Mouse (Mus musculus) neural tube, embryonic 11.5 days (tissue): Measurements from ENCODE around the gene Mindy1. TPM values are rescaled to one million over a fixed set of nuclear protein-coding genes. Genes with fewer than 3 reads are reported as not detected.

Experiments used
- ATAC-seq: fragments of 200-750 bp; cut with Nextera tagmentation; 2 replicates; pipeline ENCODE4 v1.8.0; 2017; ENCODE audit warnings: moderate number of reproducible peaks, mild to moderate bottlenecking, moderate TSS enrichment, moderate library complexity; ENCODE audit not compliant: insufficient read depth, low FRiP score, low TSS enrichment
- DNase-seq: peaks from one replicate; pipeline ENCODE4 v3.0.0-alpha.2; 2015; ENCODE audit warnings: low spot score
- H3K27ac ChIP-seq: fragments of 300-500 bp; sonication (generic); 2 replicates; pipeline ENCODE4 v1.5.1; 2014; ENCODE audit warnings: low read depth, mild to moderate bottlenecking, low read length
- H3K27me3 ChIP-seq: fragments of 300-500 bp; sonication (generic); 2 replicates; pipeline ENCODE4 v1.6.1; 2014; ENCODE audit warnings: mild to moderate bottlenecking, low read length, mixed read lengths; ENCODE audit not compliant: control insufficient read depth, insufficient read depth
- H3K36me3 ChIP-seq: fragments of 300-500 bp; sonication (generic); 2 replicates; pipeline ENCODE4 v1.6.1; 2014; ENCODE audit warnings: mild to moderate bottlenecking, low read length, moderate library complexity, mixed read lengths; ENCODE audit not compliant: control insufficient read depth, insufficient read depth
- H3K4me1 ChIP-seq: fragments of 300-500 bp; sonication (generic); 2 replicates; pipeline ENCODE4 v1.6.1; 2014; ENCODE audit warnings: low read length, mixed read lengths; ENCODE audit not compliant: control insufficient read depth, insufficient read depth
- H3K4me2 ChIP-seq: fragments of 300-500 bp; sonication (generic); 2 replicates; pipeline ENCODE4 v1.6.1; 2014; ENCODE audit warnings: low read depth, mild to moderate bottlenecking, moderate library complexity
- H3K4me3 ChIP-seq: fragments of 300-500 bp; sonication (generic); 2 replicates; pipeline ENCODE4 v1.5.1; 2014; ENCODE audit warnings: low read depth, low read length
- H3K9ac ChIP-seq: fragments of 300-500 bp; sonication (generic); 2 replicates; pipeline ENCODE4 v1.6.1; 2014; ENCODE audit warnings: mild to moderate bottlenecking, low read length
- H3K9me3 ChIP-seq: fragments of 300-500 bp; sonication (generic); 2 replicates; pipeline ENCODE4 v1.6.1; 2016; ENCODE audit warnings: low read length; ENCODE audit not compliant: control insufficient read depth
- WGBS: fragments of 180-500 bp; shearing (Covaris S2); extraction: QIAGEN DNeasy Blood & Tissue Kit; methylation state at CpG from one replicate; pipeline ENCODE4 v1.1.7; 2014; 5-methylcytosine and 5-hydroxymethylcytosine counted together
- polyA plus RNA-seq: library from polyadenylated mRNA; unstranded; fragments of >200 nt; fragmentation: Nextera tagmentation; extraction: Ambion mirVana; gene quantifications from 2 replicates; pipeline ENCODE4 v1.2.1, GENCODE M21; 2014

The Mindy1 gene
- polyA plus RNA-seq, 1 experiment from 2014 or later: 48.1 TPM

GRCm38 (mm10) chr3:95285390-95285789 lies 4.2 kb downstream of the Mindy1 start:
- H3K36me3 ChIP-seq: peaks cover 2% of the 10 kb centered on the region; the same call in 1 of the 2 replicates
- H3K9me3 ChIP-seq: no peaks in the 10 kb centered on the region
- H3K4me1 ChIP-seq: 0 out of 2 replicates have a peak, but pooled peaks cover 5% of the 10 kb centered on the region
- ATAC-seq: no peak
- no peak for DNase-seq
- no peak overlapping the region for H3K9ac ChIP-seq
- H3K4me3 ChIP-seq: no peak overlapping the region
- no peak overlapping the region for H3K4me2 ChIP-seq
- WGBS: 92% methylated on average over 5 of the region's 5 CpGs
- H3K27ac ChIP-seq: no peak overlapping the region
- no peaks in the 10 kb centered on the region for H3K27me3 ChIP-seq

- ATAC-seq (no peak), DNase-seq (no peak)
- Histone ChIP-seq H3K4me3 (no peak overlapping the region), H3K27ac (no peak overlapping the region), H3K36me3 (peaks cover 2% of the 10 kb centered on the region; the same call in 1 of the 2 replicates), H3K4me2 (no peak overlapping the region), H3K9me3 (no peaks in the 10 kb centered on the region), H3K4me1 (0 out of 2 replicates have a peak, but pooled peaks cover 5% of the 10 kb centered on the region), H3K27me3 (no peaks in the 10 kb centered on the region), H3K9ac (no peak overlapping the region)
- 78% methylated on average over 5 of the region's 5 CpGs for WGBS
Measured at GRCm38 (mm10) chr3:95286011-95286410, 4.9 kb downstream of the Mindy1 start.

GRCm38 (mm10) chr3:95286510-95286909 lies 5.4 kb downstream of the Mindy1 start:
- Histone ChIP-seq H3K9ac (no peak overlapping the region), H3K9me3 (no peaks in the 10 kb centered on the region), H3K4me1 (0 out of 2 replicates have a peak, but pooled peaks cover 5% of the 10 kb centered on the region), H3K4me2 (no peak overlapping the region), H3K27ac (no peak overlapping the region), H3K36me3 (peaks cover 2% of the 10 kb centered on the region; the same call in 1 of the 2 replicates), H3K27me3 (no peaks in the 10 kb centered on the region), H3K4me3 (no peak overlapping the region)
- ATAC-seq: no peak
- WGBS: 92% methylated on average over 7 of the region's 7 CpGs
- no peak for DNase-seq

GRCm38 (mm10) chr3:95287541-95287940 lies 6.4 kb downstream of the Mindy1 start:
- H3K4me1 ChIP-seq: 0 out of 2 replicates have a peak, but pooled peaks cover 5% of the 10 kb centered on the region
- H3K4me2 ChIP-seq: no peak overlapping the region
- no peak overlapping the region for H3K27ac ChIP-seq
- DNase-seq: no peak
- H3K4me3 ChIP-seq: no peak overlapping the region
- H3K36me3 ChIP-seq: peaks cover 2% of the 10 kb centered on the region
- no peaks in the 10 kb centered on the region for H3K27me3 ChIP-seq
- no peaks in the 10 kb centered on the region for H3K9me3 ChIP-seq
- 91% methylated on average over 3 of the region's 3 CpGs for WGBS
- no peak overlapping the region for H3K9ac ChIP-seq
- no peak for ATAC-seq

GRCm38 (mm10) chr3:95289419-95289818 lies 8.3 kb downstream of the Mindy1 start:
- WGBS: 91% methylated on average over 4 of the region's 4 CpGs
- Histone ChIP-seq H3K4me2 (no peak overlapping the region), H3K9ac (no peak overlapping the region), H3K36me3 (peaks cover 2% of the 10 kb centered on the region), H3K9me3 (no peaks in the 10 kb centered on the region), H3K4me1 (no peaks in the 10 kb centered on the region), H3K27ac (no peak overlapping the region), H3K4me3 (no peak overlapping the region), H3K27me3 (no peaks in the 10 kb centered on the region)
- DNase-seq: no peak
- no peak for ATAC-seq

- 78% methylated on average over 6 of the region's 6 CpGs for WGBS
- H3K27ac ChIP-seq: no peak overlapping the region
- H3K9me3 ChIP-seq: no peaks in the 10 kb centered on the region
- H3K4me3 ChIP-seq: no peak overlapping the region
- DNase-seq (no peak), ATAC-seq (no peak)
- no peaks in the 10 kb centered on the region for H3K27me3 ChIP-seq
- no peaks in the 10 kb centered on the region for H3K4me1 ChIP-seq
- H3K36me3 ChIP-seq: peaks cover 2% of the 10 kb centered on the region
- no peak overlapping the region for H3K9ac ChIP-seq
- H3K4me2 ChIP-seq: no peak overlapping the region
Measured at GRCm38 (mm10) chr3:95290156-95290555, 9.0 kb downstream of the Mindy1 start.

- Histone ChIP-seq H3K27me3 (no peaks in the 10 kb centered on the region), H3K4me2 (no peak overlapping the region), H3K27ac (no peak overlapping the region), H3K4me1 (no peaks in the 10 kb centered on the region), H3K36me3 (peaks cover 2% of the 10 kb centered on the region), H3K9ac (no peak overlapping the region), H3K9me3 (no peaks in the 10 kb centered on the region), H3K4me3 (no peak overlapping the region)
- DNase-seq: no peak
- ATAC-seq: no peak
- 89% methylated on average over 4 of the region's 4 CpGs for WGBS
Measured at GRCm38 (mm10) chr3:95291041-95291440, 9.9 kb downstream of the Mindy1 start.

GRCm38 (mm10) chr3:95292899-95293298 lies 11.8 kb downstream of the Mindy1 start:
- Histone ChIP-seq H3K27me3 (no peaks in the 10 kb centered on the region), H3K4me3 (no peak overlapping the region), H3K36me3 (peaks cover 2% of the 10 kb centered on the region), H3K4me2 (no peak overlapping the region), H3K9ac (no peak overlapping the region), H3K4me1 (no peaks in the 10 kb centered on the region), H3K9me3 (no peaks in the 10 kb centered on the region), H3K27ac (no peak overlapping the region)
- ATAC-seq: no peak
- DNase-seq: no peak
- 84% methylated on average over 2 of the region's 2 CpGs for WGBS

GRCm38 (mm10) chr3:95293537-95293936 lies 12.4 kb downstream of the Mindy1 start:
- Histone ChIP-seq H3K9me3 (no peaks in the 10 kb centered on the region), H3K4me3 (no peak overlapping the region), H3K4me2 (no peak overlapping the region), H3K27me3 (no peaks in the 10 kb centered on the region), H3K27ac (no peak overlapping the region), H3K9ac (no peak overlapping the region), H3K36me3 (no peaks in the 10 kb centered on the region; the same call in none of the 2 replicates), H3K4me1 (no peaks in the 10 kb centered on the region)
- no peak for DNase-seq
- WGBS: 88% methylated on average over 11 of the region's 11 CpGs
- ATAC-seq: no peak
